Mouse (Mus musculus) embryonic fibroblast, embryonic 13.5 days (primary cell): ENCODE results near the gene Mroh2a. TPM values are rescaled to one million over a fixed set of nuclear protein-coding genes. Genes with fewer than 3 reads are reported as not detected.
A peak's percentile ranks its signal among the peaks of the same experiment; 100 is the strongest.

ENCODE experiments used
- H3K27ac ChIP-seq: 2 replicates; pipeline ENCODE4 v1.5.1; 2012; ENCODE audit warnings: low read length, control low read depth, inconsistent platforms; ENCODE audit not compliant: insufficient read depth
- H3K4me1 ChIP-seq: 2 replicates; pipeline ENCODE4 v1.6.1; 2011; ENCODE audit warnings: low read length; ENCODE audit not compliant: control insufficient read depth, insufficient read depth
- H3K4me3 ChIP-seq: 2 replicates; pipeline ENCODE4 v1.5.1; 2011; ENCODE audit warnings: mild to moderate bottlenecking, control low read depth, low read length; ENCODE audit not compliant: insufficient read depth
- CTCF ChIP-seq: IDR thresholded peaks from 2 replicates; pipeline ENCODE4 v1.5.1; 2011; ENCODE audit warnings: mild to moderate bottlenecking, control low read depth, low read length, moderate library complexity, borderline replicate concordance; ENCODE audit not compliant: insufficient read depth
- POLR2A ChIP-seq: IDR thresholded peaks from 2 replicates; pipeline ENCODE4 v1.6.1; 2011; ENCODE audit warnings: low read depth, mild to moderate bottlenecking, control low read depth, low read length, moderate library complexity
- polyA plus RNA-seq: library from polyadenylated mRNA; stranded (reverse); fragments of >200 nt; gene quantifications from 2 replicates; pipeline ENCODE4 v1.2.4, GENCODE M21; 2011; ENCODE audit warnings: low read depth; ENCODE audit not compliant: missing spikeins, insufficient read length

The Mroh2a gene
- not detected in 2 replicates for polyA plus RNA-seq

DNA sequence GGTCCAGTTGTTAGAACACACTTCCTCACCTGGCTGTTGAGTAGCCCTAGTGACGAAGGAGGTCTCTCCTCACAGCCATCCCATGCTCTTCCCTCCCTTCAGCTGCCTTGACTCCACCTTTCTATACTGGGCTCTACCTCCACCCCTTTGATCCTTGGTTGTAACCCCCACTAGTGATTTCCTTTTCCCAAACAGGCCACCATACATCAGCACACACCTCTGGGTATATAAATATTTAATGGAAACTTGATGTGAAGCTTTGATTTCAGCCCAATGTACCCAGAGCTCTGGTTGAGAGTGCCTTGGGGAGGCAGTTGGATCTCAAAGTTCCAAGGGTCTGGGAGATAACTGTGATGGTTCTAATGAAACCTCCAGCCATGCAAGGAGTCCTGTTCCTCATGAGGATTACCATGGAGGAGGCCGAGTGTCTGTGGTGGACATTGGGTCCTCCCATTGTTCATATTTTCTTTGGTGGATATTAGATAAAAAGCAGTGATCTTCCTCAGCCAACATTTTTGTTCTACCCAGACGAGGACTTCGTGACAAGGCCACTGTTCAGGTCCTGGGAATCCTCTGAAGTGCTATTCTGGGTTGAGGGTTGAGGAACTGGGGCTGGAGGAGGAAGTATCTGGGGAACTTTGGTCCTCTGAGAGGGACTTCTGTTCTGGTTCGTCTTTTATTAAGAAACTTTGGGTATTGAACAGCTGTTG lies at the start of gene Mroh2a:
Mroh2a (plus strand) TSS at position 317 of the 710 bp plus-strand sequence.
- TF ChIP-seq CTCF (no peak), POLR2A (no peak)
- H3K4me1 ChIP-seq, result no peaks in the 10 kb centered on the region
- H3K4me3 ChIP-seq, result no peak within 1 kb of the TSS
- H3K27ac ChIP-seq, result no peak within 1 kb of the TSS

DNA sequence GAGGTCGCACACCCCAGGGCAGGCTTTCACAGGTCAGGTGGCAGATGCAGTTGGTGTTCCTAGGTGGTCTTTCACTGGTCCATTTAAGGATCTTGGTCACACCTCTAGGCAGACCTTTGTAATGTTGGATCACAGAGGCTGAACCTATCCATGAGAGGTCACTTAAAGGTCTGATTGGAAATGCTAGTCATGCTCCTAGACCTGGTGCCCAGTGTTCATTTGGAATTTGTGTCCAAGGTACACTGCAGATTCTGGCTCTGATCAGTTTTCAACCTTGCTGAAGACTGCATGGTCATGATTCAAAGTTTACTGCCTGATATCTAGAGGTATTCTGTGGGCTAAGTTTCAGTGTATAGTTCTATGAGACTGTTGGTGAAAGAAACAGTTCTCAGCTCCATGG lies 47.1 kb upstream of the Mroh2a start:
- Histone ChIP-seq H3K4me1 (no peaks in the 10 kb centered on the region), H3K27ac (no peak overlapping the region), H3K4me3 (no peak overlapping the region)
- no peak for TF ChIP-seq CTCF
- TF ChIP-seq POLR2A, result no peak

DNA sequence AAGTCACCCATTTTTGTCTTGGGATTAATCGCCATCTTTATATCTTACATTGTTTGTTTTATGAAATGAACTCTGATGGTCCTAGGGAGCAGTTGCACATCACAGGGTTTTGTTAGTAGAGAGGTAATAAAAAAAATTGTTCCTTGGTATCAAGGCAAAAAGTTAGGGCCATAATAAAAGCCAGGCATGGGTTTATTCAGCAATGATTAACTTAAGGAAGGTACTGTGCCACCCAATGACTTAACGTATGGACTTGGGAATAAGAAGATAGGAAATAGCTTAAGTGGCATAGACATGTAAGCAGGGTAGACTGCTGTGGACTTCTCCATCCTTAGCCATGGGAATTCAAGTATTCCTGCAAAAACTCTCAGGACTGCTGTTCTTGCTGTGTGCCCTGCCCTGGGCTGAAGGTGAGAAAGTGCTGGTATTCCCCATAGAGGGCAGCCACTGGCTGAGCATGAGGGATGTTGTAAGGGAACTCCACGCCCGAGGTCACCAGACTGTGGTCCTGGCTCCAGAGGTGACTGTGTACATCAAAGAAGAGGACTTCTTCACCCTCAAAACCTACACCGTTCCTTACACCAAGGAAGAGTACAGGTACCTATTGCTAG lies 40.4 kb upstream of the Mroh2a start:
- TF ChIP-seq CTCF (no peak), POLR2A (no peak)
- H3K4me3 ChIP-seq, result no peak overlapping the region
- no peaks in the 10 kb centered on the region for H3K4me1 ChIP-seq
- H3K27ac ChIP-seq, result no peak overlapping the region

DNA sequence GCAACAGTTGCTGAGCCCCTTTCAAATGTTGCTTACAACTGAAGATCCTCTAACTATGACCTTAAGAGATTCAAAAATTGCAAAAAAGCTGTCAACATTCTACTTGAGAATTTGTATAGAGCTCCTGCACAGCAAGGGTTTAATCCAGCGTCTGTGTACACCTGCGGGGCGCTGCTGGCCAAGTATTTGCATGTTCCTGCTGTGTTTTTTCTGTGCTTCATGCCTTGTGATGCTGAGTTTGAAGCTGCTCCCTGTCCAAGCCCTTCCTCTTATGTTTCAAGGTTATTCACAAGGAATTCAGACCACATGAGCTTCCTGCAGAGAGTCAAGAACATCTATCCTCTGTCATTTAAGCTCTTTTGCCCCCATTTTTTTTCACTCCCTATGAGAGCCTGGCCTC lies 34.6 kb upstream of the Mroh2a start:
- TF ChIP-seq POLR2A, result no peak
- Histone ChIP-seq H3K4me1 (no peaks in the 10 kb centered on the region), H3K4me3 (no peak overlapping the region), H3K27ac (no peak overlapping the region)

DNA sequence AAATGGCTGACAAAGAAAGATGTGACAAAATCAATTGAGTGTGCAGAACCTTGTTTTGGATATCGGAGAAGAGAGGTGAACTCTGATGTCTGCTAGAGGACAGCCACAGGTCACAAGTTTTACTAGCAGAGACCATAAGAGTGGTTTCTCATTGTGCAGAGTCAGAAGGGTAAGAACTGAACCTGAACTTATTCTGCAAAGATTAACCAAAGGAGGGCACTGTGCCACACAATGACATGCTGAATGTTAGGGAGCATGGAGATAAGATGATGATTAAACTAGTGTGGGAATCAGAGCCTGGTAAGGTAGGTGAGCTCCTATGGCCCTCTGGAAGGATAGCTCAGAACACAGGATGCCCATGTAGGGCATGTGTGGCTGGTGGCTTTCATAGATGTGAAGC lies 31.1 kb upstream of the Mroh2a start:
- H3K27ac ChIP-seq, result no peak overlapping the region
- no peak overlapping the region for H3K4me3 ChIP-seq
- no peaks in the 10 kb centered on the region for H3K4me1 ChIP-seq
- TF ChIP-seq CTCF (no peak), POLR2A (no peak)

DNA sequence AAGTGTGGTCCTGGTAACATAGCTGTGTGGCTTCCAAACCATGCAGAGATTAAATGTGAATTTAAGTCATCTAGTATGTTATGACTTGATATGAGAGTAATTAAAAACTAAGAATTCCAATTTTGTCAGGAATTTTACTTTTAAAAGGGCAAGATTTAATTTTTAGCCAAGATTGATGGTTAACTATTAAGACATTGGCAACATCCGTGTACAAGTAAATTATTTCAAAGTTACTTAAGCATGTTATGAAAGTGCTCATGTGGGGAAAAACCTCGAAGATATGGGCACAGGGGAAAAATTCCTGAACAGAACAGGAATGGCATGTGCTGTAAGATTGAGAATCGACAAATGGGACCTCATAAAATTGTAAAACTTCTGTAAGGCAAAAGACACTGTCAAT lies 29.3 kb upstream of the Mroh2a start:
- no peak for TF ChIP-seq POLR2A
- TF ChIP-seq CTCF, result no peak
- Histone ChIP-seq H3K4me3 (no peak overlapping the region), H3K27ac (no peak overlapping the region), H3K4me1 (no peaks in the 10 kb centered on the region)

DNA sequence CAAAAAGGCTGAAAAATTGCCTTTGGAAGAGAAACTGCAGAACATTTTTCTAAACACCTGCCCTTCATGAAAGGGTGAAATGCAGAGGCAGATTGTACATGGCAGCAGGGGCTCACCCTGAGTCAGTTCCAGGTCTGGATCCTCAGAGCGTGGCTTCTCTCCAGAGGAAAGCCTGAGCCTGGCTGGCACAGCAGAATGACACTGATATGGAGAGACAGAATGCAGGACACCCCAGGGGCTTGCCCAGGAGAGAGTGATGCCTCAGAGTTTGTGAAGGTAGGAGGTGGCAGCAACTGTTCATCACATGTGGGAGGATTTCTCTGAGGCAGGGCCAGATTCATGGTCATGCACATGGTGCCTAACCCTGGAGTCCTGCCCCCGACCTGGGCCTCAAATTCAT lies 26.8 kb upstream of the Mroh2a start:
- no peak for TF ChIP-seq POLR2A
- no peak for TF ChIP-seq CTCF
- Histone ChIP-seq H3K4me1 (no peaks in the 10 kb centered on the region), H3K27ac (no peak overlapping the region), H3K4me3 (no peak overlapping the region)

DNA sequence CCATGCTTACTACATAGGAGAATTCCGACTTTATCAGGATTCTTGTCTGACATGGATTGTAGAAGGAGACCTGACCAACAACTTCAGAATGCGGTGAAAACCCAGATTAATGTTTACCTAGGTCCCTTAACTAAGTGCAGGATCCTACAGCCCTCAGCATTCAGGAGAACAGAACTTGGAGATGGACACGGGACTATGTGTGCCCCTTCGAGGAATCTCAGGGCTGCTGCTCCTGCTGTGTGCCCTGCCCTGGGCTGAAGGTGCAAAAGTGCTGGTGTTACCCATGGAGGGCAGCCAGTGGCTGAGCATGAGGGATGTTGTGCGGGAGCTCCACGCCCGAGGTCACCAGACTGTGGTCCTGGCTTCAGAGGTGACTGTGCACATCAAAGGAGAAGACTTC lies 26.3 kb upstream of the Mroh2a start, which contains the start of gene Ugt1a2:
Ugt1a2 (plus strand) TSS at position 146 of the 400 bp plus-strand sequence.
- H3K4me3 ChIP-seq, result no peak within 1 kb of the TSS
- H3K4me1 ChIP-seq, result no peaks in the 10 kb centered on the region
- no peak within 1 kb of the TSS for H3K27ac ChIP-seq
- TF ChIP-seq CTCF (no peak), POLR2A (no peak)

DNA sequence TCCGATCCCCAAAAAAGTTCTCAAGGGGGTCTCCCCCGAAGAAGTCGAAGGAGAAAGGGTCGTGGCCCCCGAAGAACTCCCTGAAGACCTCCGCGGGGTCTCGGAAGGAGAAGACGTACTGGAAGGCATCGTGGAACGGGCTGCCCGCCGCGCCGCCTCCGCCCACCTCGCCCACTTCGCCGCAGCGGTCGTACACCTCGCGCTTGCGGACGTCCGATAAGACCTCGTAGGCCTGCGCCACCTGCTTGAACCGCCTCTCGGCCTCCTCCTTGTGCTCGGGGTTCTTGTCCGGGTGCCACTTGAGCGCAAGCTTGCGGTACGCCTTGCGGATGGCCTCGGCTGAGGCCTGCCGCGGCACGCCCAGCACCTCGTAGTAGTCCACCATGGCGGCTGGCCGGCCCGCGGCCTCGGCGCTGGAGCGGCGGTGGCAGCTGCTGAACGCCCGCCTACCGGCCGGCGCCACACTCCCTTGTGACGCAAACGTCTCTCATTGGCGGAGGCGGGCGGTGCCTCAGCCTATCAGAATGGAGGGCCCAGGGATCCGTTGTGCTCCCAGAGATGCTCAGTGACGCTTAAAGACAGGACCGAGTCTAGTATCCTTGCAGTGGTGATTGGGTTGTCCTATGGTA lies 21.4 kb upstream of the Mroh2a start, which contains the start of gene Dnajb3:
Dnajb3 (minus strand) TSS at position 489 of the 629 bp plus-strand sequence.
- TF ChIP-seq POLR2A, result peak; percentile 76
- TF ChIP-seq CTCF, result no peak
- H3K27ac ChIP-seq, result no peak within 1 kb of the TSS

More for the DNA sequence above, 21.4 kb upstream of the Mroh2a start, which contains the start of gene Dnajb3:
- H3K4me1 ChIP-seq, result no peaks in the 10 kb centered on the region
- H3K4me3 ChIP-seq, result peak within 1 kb of the TSS; percentile 44
